Mouse (Mus musculus) midbrain, embryonic 10.5 days (tissue): ENCODE data around the gene Lbp. TPM values are rescaled to one million over a fixed set of nuclear protein-coding genes. Genes with fewer than 3 reads are reported as not detected.

Experiments used
- DNase-seq: peaks from one replicate; pipeline ENCODE4 v3.0.0-alpha.2; 2017; ENCODE audit warnings: low spot score
- H3K27ac ChIP-seq: fragments of 300-500 bp; sonication (generic); replicated peaks from 2 replicates; pipeline ENCODE4 v1.5.1; 2016; ENCODE audit warnings: mild to moderate bottlenecking
- H3K27me3 ChIP-seq: fragments of 300-500 bp; sonication (generic); 2 replicates; pipeline ENCODE4 v1.6.1; 2016; ENCODE audit warnings: low read depth, mild to moderate bottlenecking; ENCODE audit not compliant: poor library complexity, severe bottlenecking
- H3K36me3 ChIP-seq: fragments of 300-500 bp; sonication (generic); 2 replicates; pipeline ENCODE4 v1.6.1; 2016; ENCODE audit warnings: mild to moderate bottlenecking, moderate library complexity
- H3K4me1 ChIP-seq: fragments of 300-500 bp; sonication (generic); 2 replicates; pipeline ENCODE4 v1.6.1; 2016
- H3K4me3 ChIP-seq: fragments of 300-500 bp; sonication (generic); 2 replicates; pipeline ENCODE4 v1.5.1; 2016; ENCODE audit warnings: mild to moderate bottlenecking, moderate library complexity
- H3K9me3 ChIP-seq: fragments of 300-500 bp; sonication (generic); replicated peaks from 2 replicates; pipeline ENCODE4 v1.6.1; 2016; ENCODE audit warnings: mild to moderate bottlenecking
- WGBS: fragments of 180-500 bp; shearing (Covaris S2); methylation state at CpG from one replicate; pipeline ENCODE4 v1.1.7; 2016; 5-methylcytosine and 5-hydroxymethylcytosine counted together
- polyA plus RNA-seq: library from polyadenylated mRNA; unstranded; fragments of >200 nt; fragmentation: Nextera tagmentation; extraction: Ambion mirVana; gene quantifications from 2 replicates; pipeline ENCODE4 v1.2.1, GENCODE M21; 2016

Lbp gene
- polyA plus RNA-seq, 1 experiment from 2014 or later = 2.0 TPM

GRCm38 (mm10) chr2:158354348-158355114 lies 48.2 kb downstream of the Lbp start:
- H3K36me3 ChIP-seq = peaks cover 83% of the 10 kb centered on the region
- no peak overlapping the region for H3K27ac ChIP-seq
- no peak for DNase-seq
- no peaks in the 10 kb centered on the region for H3K27me3 ChIP-seq
- no peak overlapping the region for H3K4me3 ChIP-seq
- H3K9me3 ChIP-seq = no peaks in the 10 kb centered on the region
- H3K4me1 ChIP-seq = peaks cover 19% of the 10 kb centered on the region
- WGBS = 82% methylated on average over 7 of the region's 7 CpGs

GRCm38 (mm10) chr2:158355238-158355637 lies 48.9 kb downstream of the Lbp start:
- WGBS = 91% methylated on average over 2 of the region's 2 CpGs
- Histone ChIP-seq H3K4me3 (no peak overlapping the region), H3K27ac (no peak overlapping the region), H3K27me3 (no peaks in the 10 kb centered on the region), H3K4me1 (peaks cover 26% of the 10 kb centered on the region), H3K36me3 (peaks cover 90% of the 10 kb centered on the region), H3K9me3 (no peaks in the 10 kb centered on the region)
- DNase-seq = no peak

- H3K27me3 ChIP-seq = no peaks in the 10 kb centered on the region
- DNase-seq = no peak
- no peak overlapping the region for H3K4me3 ChIP-seq
- H3K9me3 ChIP-seq = no peaks in the 10 kb centered on the region
- peaks cover 30% of the 10 kb centered on the region for H3K4me1 ChIP-seq
- H3K36me3 ChIP-seq = peaks cover 95% of the 10 kb centered on the region
- WGBS = 88% methylated on average over 5 of the region's 5 CpGs
- H3K27ac ChIP-seq = no peak overlapping the region
Measured at GRCm38 (mm10) chr2:158356121-158356520, 49.8 kb downstream of the Lbp start.

GRCm38 (mm10) chr2:158359757-158360620 lies 53.7 kb downstream of the Lbp start:
- Histone ChIP-seq H3K4me1 (peaks cover 24% of the 10 kb centered on the region), H3K9me3 (no peaks in the 10 kb centered on the region), H3K27ac (peak overlapping the region; percentile 96), H3K4me3 (peak overlapping the region; percentile 84), H3K36me3 (peaks cover 57% of the 10 kb centered on the region), H3K27me3 (no peaks in the 10 kb centered on the region; the same call in 1 of the 2 replicates)
- peak; percentile 11 for DNase-seq
- 79% methylated on average over 12 of the region's 12 CpGs for WGBS

GRCm38 (mm10) chr2:158360873-158361677 lies 54.8 kb downstream of the Lbp start:
- peak; percentile 90 for DNase-seq
- H3K9me3 ChIP-seq = no peaks in the 10 kb centered on the region
- peaks cover 24% of the 10 kb centered on the region for H3K4me1 ChIP-seq
- peak overlapping the region; percentile 84 for H3K4me3 ChIP-seq
- peaks cover 46% of the 10 kb centered on the region for H3K36me3 ChIP-seq
- no peaks in the 10 kb centered on the region; the same call in 1 of the 2 replicates for H3K27me3 ChIP-seq
- WGBS = under 1% methylated on average over 41 of the region's 41 CpGs
- peak overlapping the region; percentile 96 for H3K27ac ChIP-seq

- peaks cover 39% of the 10 kb centered on the region for H3K36me3 ChIP-seq
- DNase-seq = no peak
- H3K4me3 ChIP-seq = peak overlapping the region; percentile 84
- 40% methylated on average over 8 of the region's 8 CpGs for WGBS
- H3K9me3 ChIP-seq = no peaks in the 10 kb centered on the region
- H3K4me1 ChIP-seq = peaks cover 24% of the 10 kb centered on the region
- H3K27me3 ChIP-seq = no peaks in the 10 kb centered on the region; the same call in 1 of the 2 replicates
- peak overlapping the region; percentile 96 for H3K27ac ChIP-seq
Measured at GRCm38 (mm10) chr2:158361678-158362320, 55.5 kb downstream of the Lbp start.

- Histone ChIP-seq H3K9me3 (no peaks in the 10 kb centered on the region), H3K4me3 (no peak overlapping the region), H3K27ac (no peak overlapping the region), H3K4me1 (peaks cover 15% of the 10 kb centered on the region), H3K36me3 (peaks cover 15% of the 10 kb centered on the region), H3K27me3 (no peaks in the 10 kb centered on the region; the same call in 1 of the 2 replicates)
- no peak for DNase-seq
- WGBS = 84% methylated on average over 4 of the region's 4 CpGs
Measured at GRCm38 (mm10) chr2:158364175-158364574, 57.9 kb downstream of the Lbp start.

- DNase-seq = no peak
- no peak overlapping the region for H3K27ac ChIP-seq
- H3K4me3 ChIP-seq = no peak overlapping the region
- no peaks in the 10 kb centered on the region for H3K9me3 ChIP-seq
- peaks cover 4% of the 10 kb centered on the region; the same call in 1 of the 2 replicates for H3K36me3 ChIP-seq
- 75% methylated on average over 12 of the region's 12 CpGs for WGBS
- no peaks in the 10 kb centered on the region; the same call in 1 of the 2 replicates for H3K27me3 ChIP-seq
- H3K4me1 ChIP-seq = peaks cover 7% of the 10 kb centered on the region
Measured at GRCm38 (mm10) chr2:158365099-158365850, 59.0 kb downstream of the Lbp start.

GRCm38 (mm10) chr2:158367654-158368053 lies 61.4 kb downstream of the Lbp start:
- Histone ChIP-seq H3K4me1 (peaks cover 4% of the 10 kb centered on the region), H3K36me3 (no peaks in the 10 kb centered on the region), H3K9me3 (no peaks in the 10 kb centered on the region), H3K27me3 (no peaks in the 10 kb centered on the region; the same call in 1 of the 2 replicates), H3K4me3 (no peak overlapping the region), H3K27ac (no peak overlapping the region)
- no peak for DNase-seq
- WGBS = 94% methylated on average over 5 of the region's 5 CpGs

- DNase-seq = no peak
- WGBS = 90% methylated on average over 8 of the region's 8 CpGs
- Histone ChIP-seq H3K36me3 (no peaks in the 10 kb centered on the region), H3K9me3 (no peaks in the 10 kb centered on the region), H3K4me1 (peaks cover 4% of the 10 kb centered on the region), H3K27me3 (peaks cover 5% of the 10 kb centered on the region; the same call in 1 of the 2 replicates), H3K27ac (no peak overlapping the region), H3K4me3 (no peak overlapping the region)
Measured at GRCm38 (mm10) chr2:158368313-158368712, 62.0 kb downstream of the Lbp start.

- Histone ChIP-seq H3K27ac (no peak overlapping the region), H3K4me3 (no peak overlapping the region), H3K4me1 (peaks cover 4% of the 10 kb centered on the region), H3K36me3 (no peaks in the 10 kb centered on the region), H3K9me3 (no peaks in the 10 kb centered on the region), H3K27me3 (peaks cover 16% of the 10 kb centered on the region)
- 75% methylated on average over 3 of the region's 3 CpGs for WGBS
- DNase-seq = no peak
Measured at GRCm38 (mm10) chr2:158369474-158370172, 63.3 kb downstream of the Lbp start.
